Mouse (Mus musculus) right cerebral cortex, postnatal 10 days (tissue): ENCODE measurements around the gene Slc6a21.

ENCODE experiments used
- DNase-seq, 2 experiments: peaks; one replicate each; pipeline ENCODE4 v3.0.0; 2021; ENCODE audit warnings: low spot score in 2 of 2

Gene Slc6a21

DNA sequence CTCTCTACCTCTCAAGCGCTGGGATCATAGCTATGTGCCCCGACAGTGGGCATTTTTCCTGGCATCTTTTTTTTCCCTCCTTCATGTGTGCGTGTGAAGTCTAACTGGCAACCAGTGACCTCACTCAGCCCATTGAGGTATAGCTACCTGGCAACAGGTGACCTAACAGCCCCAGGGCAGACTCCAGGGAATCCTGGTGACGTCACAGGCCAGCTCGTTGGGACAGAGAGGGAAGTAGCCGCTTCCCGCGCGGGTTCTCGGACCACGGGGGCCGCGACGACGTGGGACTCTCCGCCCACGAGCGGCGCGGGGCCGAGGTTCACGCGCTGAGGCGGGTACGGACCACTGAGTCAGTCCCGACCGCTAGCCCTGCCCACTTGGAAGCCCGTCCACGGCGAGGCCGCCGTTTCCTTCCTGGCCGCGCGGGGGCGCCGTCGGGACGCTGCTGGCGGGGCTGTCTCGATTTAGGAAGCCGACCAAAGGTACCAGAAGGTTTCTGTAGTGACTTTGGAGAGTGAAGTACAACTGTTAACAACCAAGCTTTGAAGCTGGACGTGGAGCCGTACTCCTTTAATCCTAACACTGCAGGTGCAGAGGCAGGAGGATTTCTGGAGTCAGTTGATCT is at the start of gene Slc6a21:
Slc6a21 (plus strand) TSS at position 378 of the 625 bp plus-strand sequence.
- peak; percentile 63 to 76 for DNase-seq

GRCm38 (mm10) chr7:45228548-45228947 is 48.8 kb upstream of the Slc6a21 start:
- no peak for DNase-seq

DNA sequence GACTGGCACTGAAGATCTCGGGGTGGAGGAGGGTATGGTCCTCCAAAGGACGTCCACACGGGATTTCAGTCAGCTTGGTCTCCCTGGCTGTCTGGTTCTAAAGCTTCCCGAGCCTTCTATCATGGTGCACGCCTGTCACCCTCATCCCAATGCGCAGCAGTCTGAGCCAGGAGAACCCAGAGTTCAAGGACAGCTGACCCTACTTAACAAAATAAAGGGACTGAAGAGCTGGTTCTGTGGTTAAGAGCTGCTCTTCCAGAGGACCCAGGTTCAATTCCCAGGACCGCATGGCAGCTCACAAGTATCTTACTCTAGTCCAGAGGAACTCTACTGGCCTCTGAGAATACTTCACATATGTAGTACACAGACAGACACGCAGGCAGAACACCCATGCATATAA is 48.3 kb upstream of the Slc6a21 start:
- DNase-seq, result no peak

GRCm38 (mm10) chr7:45229459-45230203 is 47.7 kb upstream of the Slc6a21 start:
- no peak for DNase-seq

DNA sequence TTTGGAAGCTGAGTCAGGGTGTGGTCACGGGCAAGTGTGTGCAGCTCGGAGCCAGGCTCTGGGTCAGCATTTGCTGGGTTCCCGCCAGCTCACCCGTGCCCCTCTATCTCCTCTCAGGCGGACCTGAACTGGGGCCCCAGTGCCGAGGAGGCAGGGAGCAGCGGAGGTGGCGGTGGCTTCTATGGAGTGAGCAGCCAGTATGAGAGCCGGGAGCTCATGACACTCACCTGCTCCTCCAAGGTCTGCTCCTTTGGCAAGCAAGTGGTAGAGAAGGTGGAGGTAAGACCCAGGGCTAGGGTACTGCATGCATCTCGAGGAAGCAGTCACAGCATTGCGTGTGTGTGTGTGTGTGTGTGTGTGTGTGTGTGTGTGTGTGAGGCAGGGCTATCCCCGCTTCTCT is 46.1 kb upstream of the Slc6a21 start:
- DNase-seq, result no peak

DNA sequence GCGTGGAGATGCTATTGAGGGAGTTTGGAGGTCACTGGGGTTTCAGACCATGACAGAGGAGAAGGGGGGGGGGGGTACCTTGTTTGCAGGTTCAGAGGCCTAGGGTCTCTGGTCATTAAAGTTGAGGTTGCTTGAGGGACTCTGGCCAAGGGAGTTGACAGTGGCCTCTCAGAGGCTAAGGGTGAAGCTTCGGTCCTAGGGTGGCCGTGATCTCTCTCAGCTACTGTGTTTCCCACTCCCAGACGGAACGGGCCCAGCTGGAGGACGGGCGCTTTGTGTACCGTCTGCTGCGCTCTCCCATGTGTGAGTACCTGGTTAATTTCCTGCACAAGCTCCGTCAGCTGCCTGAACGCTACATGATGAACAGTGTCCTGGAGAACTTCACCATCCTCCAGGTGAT is 45.4 kb upstream of the Slc6a21 start:
- no peak for DNase-seq

DNA sequence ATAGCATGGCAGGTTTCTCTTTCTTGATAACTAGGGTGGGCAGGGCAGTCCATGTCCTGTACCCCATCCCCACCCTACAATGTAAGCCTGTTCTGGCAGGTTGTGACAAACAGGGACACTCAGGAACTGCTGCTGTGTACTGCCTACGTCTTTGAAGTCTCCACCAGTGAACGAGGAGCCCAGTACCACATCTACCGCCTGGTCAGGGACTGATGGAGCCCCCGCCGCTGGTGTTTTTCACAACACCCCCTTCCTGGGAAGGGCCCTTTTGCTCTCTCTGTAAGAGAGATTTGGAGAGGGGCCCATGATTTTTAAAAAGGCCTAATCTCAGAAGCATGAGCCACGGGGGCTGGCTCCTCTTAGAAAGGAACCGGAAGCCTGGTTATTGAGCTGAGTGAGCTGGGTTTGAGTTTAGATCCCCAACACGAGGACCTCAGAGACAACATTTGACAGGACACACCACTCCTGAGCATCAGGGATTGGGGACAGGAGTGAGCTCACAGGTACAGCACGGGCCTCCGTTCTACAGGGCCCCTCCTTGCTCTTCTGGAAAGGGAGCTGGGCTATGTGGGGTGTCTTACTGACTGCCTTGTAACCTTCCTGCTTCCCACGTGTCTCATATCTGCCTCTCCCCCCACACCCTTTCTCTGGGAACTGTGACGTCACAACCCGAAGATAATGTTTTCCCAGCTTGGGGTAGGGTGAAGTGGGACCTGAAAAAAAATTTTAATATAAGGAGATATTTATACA is 44.4 kb upstream of the Slc6a21 start:
- peak in 1 of 2 experiments; percentile 61 for DNase-seq

DNA sequence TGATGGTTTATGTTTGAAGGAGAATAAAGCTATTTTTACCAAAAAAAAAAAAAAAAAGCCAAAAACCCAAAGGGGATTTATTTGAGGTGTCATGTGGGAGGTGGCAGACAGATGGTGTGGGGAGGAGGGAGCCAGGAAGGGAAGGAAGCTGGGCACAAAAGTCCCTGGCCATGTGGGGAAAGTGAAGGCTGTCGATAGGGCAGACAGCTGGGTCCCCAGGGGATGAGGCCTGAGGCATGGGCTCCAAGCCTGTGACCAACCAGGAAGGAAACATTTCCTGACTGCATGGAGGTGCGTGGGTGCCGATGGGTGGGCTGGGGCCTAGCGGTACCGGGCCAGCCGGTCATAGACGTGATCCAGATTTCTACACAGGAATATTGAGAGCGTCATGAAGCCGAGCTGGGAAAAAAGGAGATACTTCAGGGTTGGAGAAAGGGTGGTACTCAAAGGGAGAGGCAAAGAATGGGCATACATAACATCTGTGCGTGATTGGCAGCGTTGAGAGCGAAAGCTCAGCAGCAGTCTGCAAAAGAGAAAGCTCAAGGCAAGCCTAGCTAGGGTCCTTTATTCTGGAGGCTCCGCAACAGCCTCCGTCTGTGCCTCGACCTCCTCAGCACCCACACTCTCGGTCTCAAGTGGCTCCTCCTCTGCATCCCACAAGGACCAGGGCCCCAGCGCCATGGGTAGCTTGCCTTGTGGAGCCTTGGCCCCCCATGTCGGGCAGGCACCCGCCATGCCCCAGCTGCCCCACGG is 43.6 kb upstream of the Slc6a21 start:
- DNase-seq, result peak; percentile 75 to 88

DNA sequence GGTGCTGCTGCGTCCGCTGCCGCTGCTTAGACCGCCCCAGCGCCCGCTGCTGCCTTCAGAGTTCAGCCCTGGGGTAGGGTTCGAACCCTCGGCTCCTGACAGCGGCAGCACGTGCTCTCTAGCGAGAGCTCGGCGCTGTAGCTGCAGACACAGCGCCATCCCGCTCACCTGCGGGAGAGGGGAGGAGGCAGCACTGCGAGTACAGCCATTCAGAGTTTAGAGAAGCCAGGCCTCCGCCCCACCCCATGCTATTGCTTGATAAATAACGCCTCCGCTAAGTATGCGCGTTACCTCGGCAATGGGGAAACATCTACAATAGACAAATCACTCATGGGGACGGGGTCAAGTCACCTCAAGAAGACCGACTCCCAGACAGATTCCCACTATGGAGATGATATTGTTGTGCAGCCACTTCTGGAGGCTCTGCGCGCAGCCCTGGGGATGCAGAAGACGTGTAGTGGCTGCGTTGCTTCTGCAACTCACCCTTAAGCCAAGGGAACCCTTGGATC is 42.9 kb upstream of the Slc6a21 start:
- no peak for DNase-seq

- peak in 1 of 2 experiments; percentile 27 for DNase-seq
Observed at GRCm38 (mm10) chr7:45234922-45235571, 42.3 kb upstream of the Slc6a21 start.

DNA sequence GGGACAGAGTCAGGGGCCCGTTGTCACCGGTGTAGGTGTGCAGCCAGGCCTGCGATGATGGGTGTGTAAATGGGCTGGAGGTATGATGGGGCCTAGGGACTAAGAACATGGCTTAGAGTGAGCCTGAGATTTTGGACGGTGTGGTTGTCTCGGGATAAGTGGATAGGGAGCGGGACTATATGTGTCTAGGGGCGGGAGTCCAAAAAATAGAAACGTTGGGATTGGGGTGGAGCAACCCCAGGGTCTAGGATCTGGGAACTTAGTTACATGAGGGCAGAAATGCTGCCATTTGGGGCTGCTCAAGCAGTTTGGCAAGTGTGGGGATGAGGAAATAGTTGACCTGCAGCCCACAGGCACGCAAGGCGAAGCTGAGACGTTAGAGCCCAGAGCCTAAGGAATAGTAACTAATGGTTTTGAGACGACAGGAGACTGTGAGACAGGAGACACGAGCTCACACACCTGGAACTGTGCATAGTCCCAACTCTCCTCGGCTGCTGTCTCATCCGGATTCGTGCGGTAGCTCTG is 41.6 kb upstream of the Slc6a21 start:
- no peak for DNase-seq

DNA sequence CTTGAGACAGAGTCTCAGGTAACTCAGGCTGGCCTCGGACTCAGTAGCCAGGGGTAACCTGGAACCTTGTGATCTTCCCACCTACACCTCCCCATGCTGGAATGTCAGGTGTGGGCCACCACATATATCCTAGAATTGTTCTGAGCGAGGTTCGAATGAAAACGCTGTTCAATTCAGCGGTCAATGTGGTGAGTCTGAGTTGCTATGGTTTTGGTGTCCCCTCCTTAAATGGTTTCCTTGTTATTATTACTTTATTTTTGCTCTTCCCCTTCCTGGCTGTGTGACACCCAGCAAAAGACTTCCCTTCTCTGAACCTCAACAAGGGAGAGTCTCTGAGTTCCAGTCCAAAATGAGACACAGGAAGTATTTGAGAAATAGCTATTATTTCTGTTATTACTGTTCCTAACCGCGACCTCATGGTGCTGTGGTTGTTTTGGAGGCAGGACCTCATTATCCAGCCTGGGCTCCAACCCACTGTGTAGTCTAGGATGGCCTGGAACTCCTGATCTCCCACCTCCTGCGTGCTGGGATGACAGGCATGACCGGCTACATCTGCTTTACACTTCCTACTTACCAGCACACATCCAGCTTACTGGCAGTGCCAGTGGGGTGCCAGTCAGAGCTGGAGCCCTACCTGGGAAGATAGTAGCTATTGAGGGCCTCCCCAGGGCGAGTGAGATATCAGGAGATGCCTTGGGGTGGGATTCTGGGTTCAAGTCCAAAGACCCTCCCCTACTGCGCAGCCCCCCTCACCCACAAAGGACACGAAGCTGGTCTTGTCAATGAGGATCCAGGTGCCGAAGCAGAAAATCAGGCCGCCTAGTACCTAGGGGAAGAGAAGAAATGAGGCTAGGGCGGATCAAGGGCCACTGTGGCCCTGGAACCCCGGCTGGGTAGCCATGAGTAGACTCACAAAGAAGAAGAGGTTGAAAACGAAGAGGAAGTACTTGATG is 39.3 kb upstream of the Slc6a21 start:
- no peak for DNase-seq

DNA sequence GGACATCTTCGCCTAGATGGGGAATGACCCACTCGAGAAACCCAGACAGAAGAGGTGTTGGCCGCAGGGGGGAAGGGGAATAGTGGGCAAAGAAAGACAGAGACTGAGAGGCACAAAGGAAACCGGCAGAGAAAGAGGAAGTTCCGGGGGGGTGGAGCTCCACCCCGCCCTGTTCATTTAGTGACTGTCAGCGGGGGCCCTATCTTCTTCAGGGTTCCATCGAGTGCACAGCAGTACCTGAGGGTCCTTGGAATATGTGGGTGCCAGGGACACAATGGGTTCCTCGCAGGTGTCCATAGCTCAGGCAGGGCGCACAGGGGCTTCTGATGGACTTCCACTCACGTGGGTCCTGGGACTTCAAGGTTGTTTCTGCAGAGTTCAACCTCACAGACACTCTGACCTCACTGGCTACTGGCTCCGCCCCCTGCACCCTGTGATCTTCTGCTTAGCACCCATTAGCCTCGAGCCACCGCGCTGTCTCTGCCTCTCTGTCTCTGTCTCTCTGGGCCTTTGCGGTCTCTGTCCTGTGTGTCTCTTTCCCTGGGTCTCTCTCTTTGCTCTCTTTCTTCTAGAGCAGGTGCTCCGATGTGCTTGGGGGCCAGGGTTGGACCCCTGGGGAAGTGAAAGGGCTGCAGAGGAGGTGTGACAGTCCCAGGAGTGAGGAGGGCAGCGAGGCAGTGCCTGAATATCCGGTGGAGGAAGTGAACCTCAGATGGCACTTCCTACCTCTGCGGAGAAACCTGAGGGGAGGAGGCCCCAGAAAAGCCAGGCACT is 38.4 kb upstream of the Slc6a21 start, which contains the start of gene Cd37:
Cd37 (minus strand) TSS at position 393 of the 774 bp plus-strand sequence.
- DNase-seq, result no peak

DNA sequence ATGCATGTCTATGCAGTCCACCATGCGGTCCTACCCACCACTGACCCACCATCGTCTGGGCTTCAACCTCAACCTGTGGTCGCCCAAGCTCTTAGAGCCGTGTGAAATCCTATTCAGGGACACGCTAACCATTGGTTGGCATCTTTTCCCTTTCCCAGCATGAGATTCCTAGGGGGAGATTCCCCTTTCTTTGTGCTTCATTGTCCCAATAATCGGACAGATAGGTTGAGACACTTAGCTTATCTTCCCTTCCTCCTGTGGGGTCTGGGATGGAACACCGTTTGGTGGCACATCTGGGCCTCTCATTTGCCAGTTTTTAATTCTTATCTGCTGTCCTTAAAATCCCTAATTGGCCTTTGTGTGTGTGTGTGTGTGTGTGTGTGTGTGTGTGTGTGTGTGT is 37.2 kb upstream of the Slc6a21 start:
- DNase-seq, result no peak

DNA sequence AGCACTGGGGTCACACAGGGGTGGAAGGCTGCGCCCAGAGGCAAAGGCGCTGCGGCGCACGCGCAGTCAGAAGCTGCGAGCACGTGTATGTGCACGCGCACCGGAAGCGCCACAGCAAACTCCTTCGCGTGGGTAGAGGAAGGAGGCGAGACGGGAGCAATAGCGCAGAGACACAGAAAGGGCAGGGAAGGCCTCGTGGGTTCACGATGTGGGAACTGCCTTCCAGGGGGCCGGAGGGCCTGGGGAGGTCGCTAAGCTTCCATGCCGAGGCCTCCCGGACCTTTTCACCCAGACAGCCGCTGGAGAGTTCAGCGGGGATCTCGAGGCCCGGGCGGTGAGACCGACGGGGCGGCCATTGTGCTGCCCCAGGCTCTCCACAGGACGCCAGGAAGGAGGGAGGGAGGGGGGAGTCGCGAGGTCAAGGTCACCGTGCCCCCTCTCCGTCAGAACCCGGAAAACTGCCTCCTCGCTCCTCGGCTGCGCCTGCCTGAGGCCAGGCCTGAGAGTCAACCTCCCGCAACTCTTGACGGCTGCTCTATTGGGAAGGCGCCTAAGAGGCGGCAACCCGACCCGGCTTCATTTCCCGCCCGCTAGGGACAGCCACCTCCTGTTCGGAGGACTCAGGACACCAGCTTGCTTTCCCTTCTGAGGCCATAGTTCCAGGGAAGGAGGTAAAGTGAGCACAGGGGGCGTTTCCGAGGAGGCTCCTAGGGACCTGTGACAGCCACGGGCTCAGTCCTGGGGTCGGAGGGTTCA is 36.5 kb upstream of the Slc6a21 start, which contains the start of gene Slc6a16:
Slc6a16 (plus strand) TSS at position 453 of the 756 bp plus-strand sequence.
- peak; percentile 80 to 82 for DNase-seq

- no peak for DNase-seq
Observed at GRCm38 (mm10) chr7:45241389-45241749, 35.9 kb upstream of the Slc6a21 start.

DNA sequence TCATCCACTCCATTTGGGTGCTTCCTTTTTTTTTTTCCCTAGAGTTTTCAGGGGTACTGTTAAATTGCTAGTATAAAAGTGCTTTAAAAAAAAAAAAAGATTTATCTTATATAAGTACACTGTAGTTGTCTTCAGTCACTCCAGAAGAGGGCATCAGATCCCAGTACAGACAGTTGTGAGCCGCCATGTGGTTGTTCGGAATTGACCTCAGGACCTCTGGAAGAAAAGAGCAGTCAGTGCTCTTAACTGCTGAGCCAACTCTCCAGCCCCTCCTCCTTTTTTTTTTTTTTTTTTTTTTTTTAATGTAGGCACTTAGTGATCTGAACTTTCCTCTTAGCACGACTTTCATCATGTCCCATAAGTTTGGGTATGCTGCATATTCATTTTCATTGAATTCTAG is 29.6 kb upstream of the Slc6a21 start:
- no peak for DNase-seq

- no peak for DNase-seq
Observed at GRCm38 (mm10) chr7:45253806-45254205, 23.5 kb upstream of the Slc6a21 start.
